Mouse (Mus musculus): ENCODE measurements at regions not wholly inside any gene's neighbourhood (a gene's known extent, or its start where the extent isn't known, plus 50 kb on each side); places are given as distances from the start of the nearest gene placed in this dataset.

DNA sequence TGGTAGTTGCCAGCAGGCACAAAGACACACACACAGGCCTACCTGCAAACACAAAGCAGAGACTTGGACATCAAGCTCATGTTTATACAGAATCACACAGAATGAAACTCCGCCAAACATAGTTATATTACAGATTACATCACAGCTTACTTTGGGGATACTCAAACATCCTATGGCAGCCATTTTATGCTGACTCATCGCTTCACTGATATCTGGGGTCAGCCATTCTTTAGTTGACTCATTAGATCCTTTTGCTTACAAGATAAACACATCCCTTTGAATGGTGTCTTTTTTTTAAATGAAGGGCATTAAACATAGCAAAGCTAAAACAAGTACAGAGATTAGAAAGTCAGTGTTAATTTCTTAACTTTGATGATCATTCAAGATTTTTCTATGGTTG is 127.4 kb upstream of the Mtpn start:
- no peaks in the 10 kb centered on the region for H3K4me1 ChIP-seq (ENCODE audit: insufficient read depth, low read depth, low read length)
- no peak for DNase-seq (ENCODE audit: low spot score)
- H3K4me3 ChIP-seq (ENCODE audit: low read depth, low read length), result no peak overlapping the region
- H3K27me3 ChIP-seq (ENCODE audit: insufficient read depth, low read length), result no peaks in the 10 kb centered on the region; the same call in 1 of the 2 replicates
- no peak for TF ChIP-seq TAL1 (conservative IDR thresholded peaks at IDR 0.05; ENCODE audit: low read depth, low read length)
- H3K9me3 ChIP-seq (replicated peaks), result no peaks in the 10 kb centered on the region
- H3K36me3 ChIP-seq (replicated peaks), result no peaks in the 10 kb centered on the region
- no peak for ATAC-seq (ENCODE audit: extremely low read depth, insufficient number of reproducible peaks, low FRiP score, poor library complexity, severe bottlenecking)

DNA sequence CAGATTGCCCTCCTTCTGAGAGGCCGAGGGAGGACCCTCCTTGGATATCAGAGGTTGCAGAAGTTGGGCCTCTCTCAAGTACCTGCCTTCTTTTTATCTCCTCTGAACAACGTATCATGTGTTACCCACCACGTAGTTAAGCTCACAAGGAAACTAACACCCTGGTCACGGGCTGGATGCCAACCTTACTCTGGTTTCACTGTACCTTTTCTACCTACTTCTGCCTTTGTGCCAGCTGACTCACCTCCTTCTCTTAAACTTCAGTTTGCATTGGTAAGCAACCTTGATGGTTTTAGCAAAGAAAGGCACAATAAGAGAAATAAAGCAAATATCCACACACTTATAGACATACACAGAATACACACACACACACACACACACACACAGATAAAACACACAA is 111.7 kb upstream of the Mtpn start:
- Histone ChIP-seq H3K4me1 (ENCODE audit: insufficient read depth, low read depth, low read length) (no peaks in the 10 kb centered on the region), H3K4me3 (ENCODE audit: low read depth, low read length) (no peak overlapping the region), H3K27me3 (ENCODE audit: insufficient read depth, low read length) (no peaks in the 10 kb centered on the region; the same call in 1 of the 2 replicates), H3K9me3 (replicated peaks) (no peaks in the 10 kb centered on the region), H3K36me3 (replicated peaks) (no peaks in the 10 kb centered on the region)
- TF ChIP-seq POLR2AphosphoS5 (IDR thresholded peaks at IDR 0.05; ENCODE audit: insufficient replicate concordance, low read depth, low read length) (no peak), CTCF (IDR thresholded peaks at IDR 0.05; ENCODE audit: low read depth, low read length) (no peak), GATA2 (IDR thresholded peaks at IDR 0.05; ENCODE audit: borderline replicate concordance, low read depth, low read length) (no peak), TAL1 (conservative IDR thresholded peaks at IDR 0.05; ENCODE audit: low read depth, low read length) (no peak), GATA1 (IDR thresholded peaks at IDR 0.05; ENCODE audit: borderline replicate concordance, low read length) (no peak)
- no peak for ATAC-seq (ENCODE audit: extremely low read depth, insufficient number of reproducible peaks, low FRiP score, poor library complexity, severe bottlenecking)
- DNase-seq (ENCODE audit: low spot score), result no peak

DNA sequence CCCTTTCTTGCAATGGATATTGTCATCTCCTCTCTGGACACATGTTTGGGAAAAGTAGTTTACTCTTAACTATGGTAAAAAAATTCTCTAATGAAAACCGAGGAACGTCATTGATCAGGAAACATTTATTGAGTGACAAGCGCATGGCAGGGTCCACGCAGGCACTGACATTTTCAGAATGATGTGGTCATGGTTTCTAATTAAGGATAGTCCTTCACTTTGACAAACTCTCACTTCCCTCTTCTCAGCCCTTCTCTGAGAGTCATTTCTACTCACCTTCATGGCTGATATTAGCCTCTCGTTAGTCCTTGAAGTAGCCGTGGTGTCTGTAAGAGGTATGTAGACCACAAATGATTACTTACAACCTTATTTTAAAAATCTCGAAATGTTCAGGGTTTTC is 105.5 kb upstream of the Mtpn start:
- Histone ChIP-seq H3K36me3 (replicated peaks) (no peaks in the 10 kb centered on the region), H3K4me3 (ENCODE audit: low read depth, low read length) (no peak overlapping the region), H3K4me1 (ENCODE audit: insufficient read depth, low read depth, low read length) (no peaks in the 10 kb centered on the region), H3K9me3 (replicated peaks) (no peaks in the 10 kb centered on the region), H3K27me3 (ENCODE audit: insufficient read depth, low read length) (no peaks in the 10 kb centered on the region; the same call in 1 of the 2 replicates)
- ATAC-seq (ENCODE audit: extremely low read depth, insufficient number of reproducible peaks, low FRiP score, poor library complexity, severe bottlenecking), result no peak
- TF ChIP-seq TAL1 (conservative IDR thresholded peaks at IDR 0.05; ENCODE audit: low read depth, low read length), result no peak
- TF ChIP-seq GATA2 (IDR thresholded peaks at IDR 0.05; ENCODE audit: borderline replicate concordance, low read depth, low read length), result no peak
- TF ChIP-seq GATA1 (IDR thresholded peaks at IDR 0.05; ENCODE audit: borderline replicate concordance, low read length), result no peak
- no peak for TF ChIP-seq CTCF (IDR thresholded peaks at IDR 0.05; ENCODE audit: low read depth, low read length)
- TF ChIP-seq POLR2AphosphoS5 (IDR thresholded peaks at IDR 0.05; ENCODE audit: insufficient replicate concordance, low read depth, low read length), result no peak
- DNase-seq (ENCODE audit: low spot score), result no peak

DNA sequence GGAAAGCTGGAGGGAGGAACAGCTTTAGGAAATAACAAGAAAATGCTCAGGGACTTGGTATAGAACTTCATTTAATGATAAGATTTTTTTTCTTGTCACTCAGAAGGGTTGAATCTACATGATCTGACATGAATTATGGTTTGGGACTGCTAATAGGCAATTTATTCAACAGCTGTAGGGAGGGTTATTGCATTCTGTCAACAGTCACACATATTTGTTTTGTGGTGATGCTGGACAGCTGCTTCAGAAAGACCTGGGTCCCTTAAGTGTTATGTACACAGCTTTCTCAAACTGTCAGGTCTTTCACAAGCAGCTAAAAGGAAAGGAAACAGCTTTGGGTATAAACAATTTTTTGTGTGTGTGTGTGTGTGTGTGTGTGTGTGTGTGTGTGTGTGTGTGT is 101.0 kb upstream of the Mtpn start:
- Histone ChIP-seq H3K9me3 (replicated peaks) (no peaks in the 10 kb centered on the region), H3K4me3 (ENCODE audit: low read depth, low read length) (no peak overlapping the region), H3K27me3 (ENCODE audit: insufficient read depth, low read length) (no peaks in the 10 kb centered on the region), H3K4me1 (ENCODE audit: insufficient read depth, low read depth, low read length) (no peaks in the 10 kb centered on the region), H3K36me3 (replicated peaks) (no peaks in the 10 kb centered on the region)
- no peak for ATAC-seq (ENCODE audit: extremely low read depth, insufficient number of reproducible peaks, low FRiP score, poor library complexity, severe bottlenecking)
- TF ChIP-seq TAL1 (conservative IDR thresholded peaks at IDR 0.05; ENCODE audit: low read depth, low read length) (no peak), CTCF (IDR thresholded peaks at IDR 0.05; ENCODE audit: low read depth, low read length) (no peak), GATA2 (IDR thresholded peaks at IDR 0.05; ENCODE audit: borderline replicate concordance, low read depth, low read length) (no peak), GATA1 (IDR thresholded peaks at IDR 0.05; ENCODE audit: borderline replicate concordance, low read length) (no peak), POLR2AphosphoS5 (IDR thresholded peaks at IDR 0.05; ENCODE audit: insufficient replicate concordance, low read depth, low read length) (no peak)
- DNase-seq (ENCODE audit: low spot score), result no peak

DNA sequence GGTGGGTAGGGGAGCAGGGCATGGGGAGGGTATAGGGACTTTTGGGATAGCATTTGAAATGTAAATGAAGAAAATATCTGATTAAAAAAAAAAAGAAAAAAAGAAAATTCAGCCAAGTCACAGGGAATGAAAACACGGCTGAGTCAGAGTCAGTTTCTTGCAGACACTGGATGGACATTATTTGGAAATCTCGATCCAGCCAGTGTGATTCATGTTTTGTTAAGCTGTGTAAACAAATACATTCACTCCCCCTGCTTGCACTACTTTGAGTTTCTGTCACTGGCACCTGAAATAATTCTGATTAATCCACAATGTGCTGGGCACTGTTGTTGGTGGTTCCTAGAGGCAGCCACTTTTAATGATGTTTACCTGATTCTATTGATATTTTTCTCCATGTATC is 68.6 kb upstream of the Mtpn start:
- no peak for DNase-seq (ENCODE audit: low spot score)
- ATAC-seq (ENCODE audit: extremely low read depth, insufficient number of reproducible peaks, low FRiP score, poor library complexity, severe bottlenecking), result no peak
- no peak for TF ChIP-seq GATA1 (IDR thresholded peaks at IDR 0.05; ENCODE audit: borderline replicate concordance, low read length)
- no peak for TF ChIP-seq CTCF (IDR thresholded peaks at IDR 0.05; ENCODE audit: low read depth, low read length)
- no peak for TF ChIP-seq TAL1 (conservative IDR thresholded peaks at IDR 0.05; ENCODE audit: low read depth, low read length)
- TF ChIP-seq GATA2 (IDR thresholded peaks at IDR 0.05; ENCODE audit: borderline replicate concordance, low read depth, low read length), result no peak
- Histone ChIP-seq H3K27me3 (ENCODE audit: insufficient read depth, low read length) (no peaks in the 10 kb centered on the region), H3K36me3 (replicated peaks) (no peaks in the 10 kb centered on the region), H3K4me1 (ENCODE audit: insufficient read depth, low read depth, low read length) (no peaks in the 10 kb centered on the region), H3K9me3 (replicated peaks) (peaks cover 6% of the 10 kb centered on the region), H3K4me3 (ENCODE audit: low read depth, low read length) (no peak overlapping the region)

DNA sequence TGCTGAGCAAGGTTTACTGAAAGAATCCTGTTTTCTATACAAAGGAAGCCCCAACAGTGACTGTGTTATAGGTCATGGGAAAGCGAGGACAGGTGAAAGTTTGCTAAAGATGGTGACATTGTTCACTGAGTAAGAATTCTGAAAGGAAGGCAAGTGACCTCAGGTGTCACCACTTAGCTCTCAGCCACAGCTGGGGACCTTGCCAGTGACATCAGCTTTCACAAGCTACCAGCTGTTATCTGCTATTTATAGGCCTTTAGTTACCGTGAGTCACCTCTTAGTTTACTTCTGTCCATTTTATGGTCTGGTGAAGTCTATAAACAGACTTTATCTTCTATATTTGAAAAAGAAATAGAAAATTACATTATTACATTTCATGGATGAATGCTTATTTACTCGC is 65.4 kb upstream of the Mtpn start:
- no peak overlapping the region for H3K4me3 ChIP-seq (ENCODE audit: low read depth, low read length)

DNA sequence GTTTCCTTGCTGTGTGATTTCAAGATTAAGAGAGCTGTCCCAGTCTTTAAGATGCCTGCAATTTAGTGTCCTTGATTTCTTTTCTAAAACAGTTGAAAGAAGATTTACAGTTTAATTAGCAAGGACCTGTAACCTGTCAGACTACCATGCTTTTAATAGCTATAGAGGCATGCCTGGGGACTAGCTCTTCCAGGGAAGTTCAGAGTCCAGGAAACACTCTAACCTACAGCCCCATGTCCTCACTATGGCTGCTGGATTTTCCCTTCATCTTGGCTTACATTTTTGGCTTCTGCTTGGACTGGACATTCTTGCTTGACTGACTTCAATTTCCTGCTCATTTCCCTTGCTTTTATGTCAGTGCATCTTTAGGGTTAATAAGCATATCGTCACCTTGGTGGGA is 61.7 kb upstream of the Mtpn start:
- H3K9me3 ChIP-seq (replicated peaks), result no peaks in the 10 kb centered on the region
- no peaks in the 10 kb centered on the region for H3K4me1 ChIP-seq (ENCODE audit: insufficient read depth, low read depth, low read length)
- no peak for DNase-seq (ENCODE audit: low spot score)
- ATAC-seq (ENCODE audit: extremely low read depth, insufficient number of reproducible peaks, low FRiP score, poor library complexity, severe bottlenecking), result no peak
- H3K36me3 ChIP-seq (replicated peaks), result no peaks in the 10 kb centered on the region
- no peaks in the 10 kb centered on the region; the same call in 1 of the 2 replicates for H3K27me3 ChIP-seq (ENCODE audit: insufficient read depth, low read length)
- H3K4me3 ChIP-seq (ENCODE audit: low read depth, low read length), result no peak overlapping the region
- TF ChIP-seq GATA2 (IDR thresholded peaks at IDR 0.05; ENCODE audit: borderline replicate concordance, low read depth, low read length) (no peak), GATA1 (IDR thresholded peaks at IDR 0.05; ENCODE audit: borderline replicate concordance, low read length) (no peak), POLR2AphosphoS5 (IDR thresholded peaks at IDR 0.05; ENCODE audit: insufficient replicate concordance, low read depth, low read length) (no peak), TAL1 (conservative IDR thresholded peaks at IDR 0.05; ENCODE audit: low read depth, low read length) (no peak), CTCF (IDR thresholded peaks at IDR 0.05; ENCODE audit: low read depth, low read length) (no peak)

More for the DNA sequence above, 65.4 kb upstream of the Mtpn start:
- no peaks in the 10 kb centered on the region for H3K36me3 ChIP-seq (replicated peaks)
- no peak for DNase-seq (ENCODE audit: low spot score)
- no peak for ATAC-seq (ENCODE audit: extremely low read depth, insufficient number of reproducible peaks, low FRiP score, poor library complexity, severe bottlenecking)
- TF ChIP-seq POLR2AphosphoS5 (IDR thresholded peaks at IDR 0.05; ENCODE audit: insufficient replicate concordance, low read depth, low read length) (no peak), GATA1 (IDR thresholded peaks at IDR 0.05; ENCODE audit: borderline replicate concordance, low read length) (no peak), GATA2 (IDR thresholded peaks at IDR 0.05; ENCODE audit: borderline replicate concordance, low read depth, low read length) (no peak), CTCF (IDR thresholded peaks at IDR 0.05; ENCODE audit: low read depth, low read length) (no peak), TAL1 (conservative IDR thresholded peaks at IDR 0.05; ENCODE audit: low read depth, low read length) (no peak)
- H3K9me3 ChIP-seq (replicated peaks), result peaks cover 6% of the 10 kb centered on the region
- no peaks in the 10 kb centered on the region for H3K4me1 ChIP-seq (ENCODE audit: insufficient read depth, low read depth, low read length)
- H3K27me3 ChIP-seq (ENCODE audit: insufficient read depth, low read length), result no peaks in the 10 kb centered on the region; the same call in 1 of the 2 replicates
